Mouse (Mus musculus): ENCODE results near the gene Itpr2.

The Itpr2 gene

DNA sequence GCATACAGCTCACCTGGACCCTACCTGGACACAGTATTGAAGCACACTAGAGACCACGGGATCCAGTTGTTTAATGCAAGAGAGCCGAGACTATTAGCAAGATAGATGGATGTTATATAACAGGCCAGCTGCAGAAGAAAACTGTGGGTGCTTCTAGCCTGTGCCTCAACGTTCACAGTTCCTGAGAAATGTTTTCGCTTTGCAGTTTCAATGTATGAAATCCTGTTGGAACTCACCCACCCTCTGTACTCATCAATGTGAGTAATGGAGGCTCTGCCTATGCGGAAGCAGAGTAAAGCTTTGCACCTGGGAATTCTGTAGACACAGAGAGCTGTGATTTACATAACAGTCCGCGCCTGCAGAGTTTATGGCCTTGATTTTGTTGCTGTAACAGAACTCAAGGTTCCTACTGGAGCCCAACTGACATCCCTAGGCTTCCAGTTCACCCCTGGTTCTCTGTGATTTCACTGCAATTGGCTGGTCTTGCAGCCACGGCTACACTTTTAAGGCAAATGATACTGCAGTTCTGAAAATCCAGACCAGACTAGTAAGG, 344.0 kb downstream of the Itpr2 start:
- DNase-seq (ENCODE audit: low spot score) = no peak

DNA sequence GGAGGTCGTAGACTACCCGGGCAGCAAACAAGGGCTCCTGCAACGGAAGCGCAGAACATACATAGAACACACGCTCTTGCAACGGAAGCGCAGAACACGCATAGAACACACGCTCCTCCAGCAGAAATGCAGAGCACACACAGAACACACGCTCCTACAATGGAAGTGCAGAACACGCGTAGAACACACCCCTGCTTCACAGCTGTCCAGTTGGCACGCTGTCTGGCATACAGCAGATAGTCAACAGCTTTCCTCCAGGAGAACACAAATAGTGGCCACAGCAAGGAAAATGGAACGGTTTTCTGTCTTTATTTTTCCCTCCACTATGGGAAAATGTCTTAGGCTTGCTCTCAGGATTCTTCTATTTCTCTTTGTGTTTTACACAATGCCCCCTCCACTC, 344.9 kb downstream of the Itpr2 start:
- DNase-seq (ENCODE audit: low spot score) = no peak

DNA sequence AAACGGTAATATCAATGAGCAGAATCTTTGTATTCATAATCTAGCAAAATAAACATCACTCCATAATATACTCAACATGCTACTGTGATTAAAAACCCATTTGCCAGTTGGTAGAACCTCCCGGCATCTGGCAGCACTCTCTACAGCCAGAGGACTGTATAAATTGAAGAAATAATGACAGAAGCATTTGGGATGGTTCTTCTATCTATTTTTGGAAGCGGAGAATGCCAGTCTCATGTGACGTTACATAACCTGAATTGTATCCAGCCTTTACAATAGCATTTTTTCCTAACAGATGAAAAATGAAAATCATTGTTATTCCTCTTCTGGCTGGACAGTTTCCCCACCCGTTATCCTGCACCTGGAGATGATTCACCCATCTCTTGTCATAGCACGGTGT, 345.5 kb downstream of the Itpr2 start:
- DNase-seq (ENCODE audit: low spot score) = no peak

DNA sequence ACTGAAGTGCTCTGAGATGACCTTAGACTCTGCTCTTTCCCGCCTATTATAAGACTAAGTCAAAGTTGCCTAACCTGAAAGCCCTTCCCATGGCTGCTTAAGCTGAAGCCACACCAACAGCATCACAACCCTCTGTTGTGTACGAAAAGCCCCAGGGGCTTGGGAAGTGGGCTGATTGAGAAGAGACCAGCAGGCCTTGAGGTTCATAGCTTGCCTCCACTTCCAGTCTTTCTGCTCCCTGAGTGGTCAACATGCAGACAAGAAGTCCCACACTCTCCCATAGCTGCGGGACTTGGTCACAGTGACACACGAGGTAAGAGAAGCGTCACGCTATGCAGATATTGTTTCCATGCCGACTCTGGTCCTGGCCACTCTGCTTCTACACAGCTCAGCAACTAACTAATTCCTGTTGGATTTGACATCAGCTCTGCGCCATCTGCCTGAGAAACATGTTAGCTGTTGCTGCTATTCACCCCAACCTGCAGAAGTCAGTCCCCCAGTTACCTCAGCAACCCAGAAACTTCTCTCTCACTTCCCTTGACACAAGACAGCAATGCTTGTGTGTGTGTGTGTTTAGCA, 346.8 kb downstream of the Itpr2 start:
- no peak for DNase-seq (ENCODE audit: low spot score)

DNA sequence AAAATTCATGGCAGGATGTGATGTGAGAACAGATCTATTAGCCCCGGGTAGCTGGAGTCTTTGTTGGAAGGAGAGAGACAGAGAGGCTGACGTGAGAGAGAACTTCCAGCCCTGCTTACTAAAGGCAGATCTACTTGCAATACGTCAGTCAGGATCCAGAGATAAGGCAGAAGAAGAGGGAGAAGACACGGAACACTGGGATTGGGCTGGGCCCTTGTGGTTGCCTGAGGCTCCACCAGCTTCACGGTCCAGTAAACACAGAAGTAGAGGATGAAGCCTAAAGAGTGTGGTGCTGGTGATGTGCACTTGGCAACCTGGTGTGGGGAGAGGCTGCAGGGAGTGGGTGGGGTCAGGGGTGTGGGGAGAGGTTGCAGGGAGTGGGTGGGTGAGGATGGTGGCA, 349.2 kb downstream of the Itpr2 start:
- DNase-seq (ENCODE audit: low spot score) = no peak

DNA sequence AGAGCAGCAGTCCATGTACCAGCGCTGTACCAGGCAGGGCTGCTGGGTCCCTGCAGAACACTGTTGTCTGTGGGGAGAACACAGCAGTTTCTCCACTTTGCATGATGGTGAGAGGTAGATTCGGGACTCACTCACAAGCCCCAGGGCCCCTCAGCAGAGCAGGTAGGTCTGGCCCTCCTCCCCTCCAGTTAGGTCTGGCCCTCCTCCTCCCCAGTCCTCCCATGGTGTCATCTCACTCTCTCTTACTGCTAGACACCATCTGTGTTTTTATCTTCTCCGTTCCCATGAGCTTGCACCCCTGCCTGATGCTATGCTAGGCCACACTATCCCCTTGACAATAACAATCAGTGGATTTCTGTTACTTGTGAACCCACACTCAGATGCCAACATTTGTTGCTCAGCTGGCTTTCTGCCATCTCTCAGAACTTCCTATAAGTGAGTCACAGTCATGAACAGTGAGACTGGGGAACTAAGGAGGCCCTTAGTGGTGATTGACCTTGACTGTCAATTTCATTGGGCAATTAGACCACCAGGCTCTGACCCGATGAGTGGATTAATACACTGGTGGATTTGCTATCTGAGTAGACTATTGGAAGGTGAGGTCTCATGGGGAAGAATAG, 360.9 kb downstream of the Itpr2 start:
- no peak for DNase-seq (ENCODE audit: low spot score)

DNA sequence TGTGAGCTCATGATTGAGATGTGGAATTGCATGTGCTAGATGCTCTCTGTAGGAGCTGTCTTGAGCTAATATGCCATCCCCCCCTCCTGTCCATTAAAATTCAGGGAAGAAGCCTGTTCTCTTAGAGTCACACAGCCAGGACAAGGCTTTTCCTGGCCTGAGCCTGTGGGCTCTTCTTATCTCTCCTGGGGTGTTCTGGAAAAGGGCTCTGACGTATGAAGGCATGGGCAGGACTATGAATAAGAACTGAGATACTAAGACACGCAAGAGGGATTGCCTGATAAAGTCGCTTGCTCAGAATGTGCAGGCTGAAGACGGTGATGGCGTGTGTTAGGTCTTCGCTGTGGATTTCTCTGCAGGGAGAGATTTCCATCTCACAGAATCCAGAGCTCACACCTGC, 361.9 kb downstream of the Itpr2 start:
- no peak for DNase-seq (ENCODE audit: low spot score)

DNA sequence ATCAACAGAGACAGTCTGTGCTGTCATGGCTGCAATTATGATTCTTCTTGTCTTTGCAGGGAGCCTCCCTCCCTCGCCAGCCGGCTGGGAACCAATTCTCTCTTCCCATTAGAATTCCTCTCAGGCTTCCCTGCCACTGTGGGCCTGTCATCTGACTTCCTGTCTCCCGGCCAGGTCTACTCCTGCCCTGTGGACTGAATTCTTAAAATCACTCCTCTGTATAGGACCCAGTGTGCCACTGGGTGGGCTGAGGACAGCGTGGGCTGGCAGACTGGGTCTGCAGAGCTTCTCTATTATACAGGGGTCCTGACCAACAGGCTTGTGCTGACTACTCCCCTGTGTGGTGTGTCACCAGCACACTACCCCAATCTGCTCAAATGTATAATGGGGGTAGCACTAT, 365.4 kb downstream of the Itpr2 start:
- DNase-seq (ENCODE audit: low spot score) = no peak

DNA sequence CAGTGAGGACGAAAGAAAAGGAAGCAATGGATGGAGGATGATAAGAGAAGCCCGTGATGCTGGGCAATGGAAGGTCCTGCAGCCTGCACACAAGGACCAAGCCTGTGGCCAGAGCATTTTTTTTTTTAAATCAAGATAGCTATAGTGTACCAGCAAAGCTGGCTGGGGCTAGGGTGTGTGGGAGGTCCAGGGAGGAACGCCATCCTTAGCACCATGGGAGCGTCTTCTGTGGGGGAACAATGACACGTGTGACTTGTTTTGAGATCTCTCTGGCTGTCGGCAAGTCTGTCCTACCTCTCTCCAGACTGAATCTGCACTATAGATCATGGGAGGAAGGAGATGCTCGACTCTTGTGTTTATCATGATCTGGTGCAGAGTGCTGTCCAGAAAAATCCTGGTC, 365.8 kb downstream of the Itpr2 start:
- no peak for DNase-seq (ENCODE audit: low spot score)

DNA sequence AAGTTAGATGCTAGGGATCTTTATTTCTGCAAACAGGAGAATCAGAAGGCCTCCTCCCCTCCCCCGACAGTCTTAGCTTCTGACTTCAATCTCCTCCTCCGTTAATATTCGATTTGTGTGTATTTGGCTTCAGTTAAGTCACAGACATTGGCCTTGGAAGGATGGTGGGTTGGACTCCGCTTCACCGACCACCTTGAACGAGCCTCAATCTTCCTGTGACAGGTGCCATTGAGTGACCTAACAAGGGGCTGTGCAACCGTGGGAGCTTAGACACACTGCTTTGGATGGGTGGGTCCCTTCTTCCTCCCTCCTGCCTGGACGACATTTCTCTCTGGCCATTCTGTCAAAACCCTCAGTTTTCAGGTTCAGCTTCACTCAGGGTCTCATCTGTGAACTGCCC, 366.7 kb downstream of the Itpr2 start:
- DNase-seq (ENCODE audit: low spot score) = no peak

DNA sequence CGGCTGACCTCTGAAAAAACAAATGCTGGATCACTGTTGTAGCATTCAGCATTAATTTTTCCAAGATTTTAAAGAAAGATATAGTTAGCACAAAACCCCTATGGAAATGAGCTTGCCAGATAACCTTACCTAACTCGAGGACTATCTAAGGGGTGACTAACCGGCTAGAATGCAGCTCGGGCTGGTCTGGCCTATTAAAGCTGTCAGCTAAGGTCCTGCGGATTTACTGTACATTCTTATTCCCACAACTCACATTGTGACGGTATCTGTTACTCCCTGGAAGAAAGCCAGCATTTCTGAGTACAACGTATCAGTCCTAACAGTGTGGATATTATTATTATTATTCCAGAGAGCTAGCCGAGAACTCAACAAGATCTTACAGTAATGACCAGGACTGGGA, 368.1 kb downstream of the Itpr2 start:
- no peak for DNase-seq (ENCODE audit: low spot score)

DNA sequence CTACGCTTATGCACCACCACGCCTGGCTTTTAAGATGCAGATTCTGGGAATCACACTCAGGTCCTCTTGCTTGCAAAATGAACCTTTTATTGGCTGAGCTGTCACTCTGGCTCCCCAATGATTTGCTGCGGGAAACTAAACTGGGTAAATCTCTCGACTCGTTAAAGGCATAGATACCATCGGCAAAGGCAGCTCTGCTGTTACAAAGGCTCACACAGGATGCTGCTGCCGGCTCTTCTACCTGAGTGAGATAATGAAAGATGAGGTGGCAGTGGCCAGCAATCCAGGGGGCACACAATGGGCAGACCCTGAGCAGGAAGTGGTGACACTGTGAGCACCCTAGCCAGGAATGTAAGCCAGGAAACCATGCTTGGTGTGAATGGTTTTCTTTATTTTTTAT, 373.0 kb downstream of the Itpr2 start:
- no peak for DNase-seq (ENCODE audit: low spot score)

DNA sequence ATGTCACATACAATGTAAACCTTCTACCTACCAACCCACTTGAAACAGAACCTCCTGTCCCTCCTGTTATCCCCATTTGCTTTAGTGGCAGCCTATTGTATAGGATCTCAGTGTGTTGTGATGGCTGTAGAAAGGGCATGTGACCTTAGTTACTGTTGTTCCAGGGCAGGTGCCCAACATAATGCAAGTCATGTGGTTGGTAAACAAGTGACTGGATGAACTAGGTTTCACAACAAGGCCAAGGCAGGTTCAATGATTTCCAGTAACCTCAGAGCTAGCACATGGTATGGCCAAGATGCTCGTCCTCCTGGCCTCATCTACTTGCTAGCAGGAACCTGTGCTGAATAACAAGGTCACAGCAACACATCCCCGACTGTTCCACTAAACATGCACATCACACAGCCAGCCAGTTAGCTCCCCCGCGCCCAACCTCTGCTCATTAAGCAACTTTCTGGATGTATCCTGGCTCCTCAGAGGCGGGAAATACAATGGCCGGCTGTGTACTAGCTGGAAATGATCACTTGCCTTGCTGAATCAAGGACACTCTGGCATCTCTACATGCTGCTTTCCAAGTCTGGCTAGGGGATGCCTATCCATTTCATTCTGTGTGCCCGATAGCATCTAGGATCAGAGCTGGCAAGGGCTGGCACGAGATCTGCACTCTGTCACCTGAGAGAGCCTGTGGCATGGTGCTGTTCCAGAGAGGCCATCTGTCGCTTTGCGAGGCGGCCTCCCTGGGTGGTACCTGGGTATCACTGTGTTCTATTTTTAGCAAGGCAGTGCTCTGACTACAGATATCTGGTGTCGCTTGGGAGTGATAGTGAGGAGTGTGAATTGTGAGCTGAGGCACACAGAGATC, 375.0 kb downstream of the Itpr2 start:
- DNase-seq (ENCODE audit: low spot score) = no peak

DNA sequence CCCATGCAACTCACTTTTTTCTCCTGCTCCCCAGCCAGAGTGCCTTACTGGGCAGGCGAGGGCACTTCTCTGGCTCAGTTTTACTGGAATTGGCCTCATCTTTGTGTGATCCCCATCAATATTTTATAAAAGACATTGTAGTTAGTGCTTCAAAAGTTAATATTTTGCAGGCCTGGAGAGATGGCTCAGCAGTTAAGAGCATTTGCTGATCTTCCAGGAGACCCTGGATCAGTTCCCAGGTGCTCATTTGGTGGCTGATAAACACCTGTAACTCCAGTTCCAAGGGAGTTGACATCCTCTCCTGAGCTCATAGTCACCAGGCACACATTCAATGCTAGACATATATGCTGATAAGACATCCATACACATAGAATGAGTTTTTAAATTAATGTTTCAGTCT, 376.4 kb downstream of the Itpr2 start:
- DNase-seq (ENCODE audit: low spot score) = no peak

DNA sequence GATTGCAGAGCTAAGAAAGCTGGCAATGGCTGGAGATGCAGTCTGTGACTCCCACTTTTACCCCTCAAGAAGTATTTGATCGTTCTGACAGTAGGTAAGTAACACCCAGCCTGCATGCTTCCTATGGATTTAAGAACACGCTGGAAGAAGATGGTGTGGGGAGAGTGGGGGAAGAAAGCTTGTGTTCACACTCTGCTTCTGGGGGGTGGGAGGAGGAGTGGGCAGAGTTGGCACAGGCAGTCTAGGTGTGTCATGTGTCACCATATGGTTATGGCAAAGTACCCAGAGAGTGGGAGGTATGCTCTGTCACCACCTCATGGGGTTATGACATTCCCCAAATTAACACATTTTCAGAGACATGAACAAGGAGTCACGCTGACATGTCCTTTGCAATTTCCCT, 377.5 kb downstream of the Itpr2 start:
- DNase-seq (ENCODE audit: low spot score) = no peak

DNA sequence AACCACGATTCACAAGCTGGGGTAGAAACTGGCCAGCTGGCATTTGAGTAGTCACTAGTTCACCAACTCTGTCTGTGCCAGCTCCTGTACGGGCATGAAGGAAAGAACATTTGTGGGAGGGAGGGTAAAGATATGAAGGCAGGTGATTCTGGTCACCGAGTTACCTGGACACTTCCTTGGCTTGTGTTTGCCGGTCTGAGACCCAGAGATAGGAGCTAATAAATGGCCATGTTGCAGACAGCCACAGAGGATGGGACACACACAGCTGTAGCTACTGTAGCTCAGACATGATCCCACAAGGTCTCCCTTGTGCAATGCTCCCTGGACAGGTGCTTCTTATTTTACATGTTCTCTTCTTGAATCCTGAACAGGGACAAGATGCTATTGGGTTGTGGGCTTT, 378.4 kb downstream of the Itpr2 start:
- DNase-seq (ENCODE audit: low spot score) = no peak

DNA sequence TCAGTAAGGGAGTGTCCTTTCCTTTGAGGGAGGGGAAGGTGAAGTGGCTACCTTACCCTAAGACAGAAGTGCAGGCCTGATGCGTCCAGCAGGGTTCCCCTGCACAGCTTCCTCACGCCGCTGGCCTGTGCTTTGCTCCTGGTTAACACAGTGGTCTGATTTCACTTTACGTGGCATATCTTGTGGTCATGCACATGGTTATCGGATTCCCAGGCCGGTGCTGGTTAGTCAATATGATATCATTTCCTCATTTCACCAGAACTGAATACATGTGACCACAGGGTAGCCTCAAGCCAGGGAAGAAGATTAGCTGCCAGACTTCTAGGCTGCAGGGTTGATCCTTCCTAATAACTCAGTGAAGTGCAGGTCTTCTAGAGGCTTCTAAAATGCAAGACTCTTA, 381.9 kb downstream of the Itpr2 start:
- no peak for DNase-seq (ENCODE audit: low spot score)

DNA sequence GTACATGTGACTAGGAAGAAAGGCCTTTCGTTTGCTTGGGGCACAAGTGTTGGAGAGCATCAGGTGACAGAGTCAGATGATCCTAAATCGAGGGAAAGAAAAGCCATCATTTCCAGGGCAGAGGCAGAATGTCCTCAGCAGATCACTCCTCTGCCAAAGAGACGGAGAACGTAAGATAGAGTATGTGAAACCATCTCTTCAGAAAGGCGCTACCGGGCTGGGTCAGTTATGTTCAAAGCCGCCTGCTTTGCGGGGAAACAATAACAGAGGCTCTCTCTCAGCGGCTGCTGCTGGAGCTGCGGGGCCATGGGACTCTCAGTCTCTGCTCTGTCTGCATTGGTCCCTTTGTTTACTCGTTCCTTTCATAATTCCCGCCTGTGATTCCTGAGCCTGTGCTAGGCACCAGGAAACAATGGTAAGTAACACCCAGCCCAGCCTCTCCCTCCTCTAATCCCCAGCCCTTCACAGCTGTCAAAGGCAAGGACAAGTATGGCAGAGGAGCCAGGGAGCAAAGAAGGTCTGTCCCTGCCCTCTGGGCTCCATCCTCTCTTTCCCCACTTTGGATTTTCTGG, 387.2 kb downstream of the Itpr2 start:
- no peak for DNase-seq (ENCODE audit: low spot score)

DNA sequence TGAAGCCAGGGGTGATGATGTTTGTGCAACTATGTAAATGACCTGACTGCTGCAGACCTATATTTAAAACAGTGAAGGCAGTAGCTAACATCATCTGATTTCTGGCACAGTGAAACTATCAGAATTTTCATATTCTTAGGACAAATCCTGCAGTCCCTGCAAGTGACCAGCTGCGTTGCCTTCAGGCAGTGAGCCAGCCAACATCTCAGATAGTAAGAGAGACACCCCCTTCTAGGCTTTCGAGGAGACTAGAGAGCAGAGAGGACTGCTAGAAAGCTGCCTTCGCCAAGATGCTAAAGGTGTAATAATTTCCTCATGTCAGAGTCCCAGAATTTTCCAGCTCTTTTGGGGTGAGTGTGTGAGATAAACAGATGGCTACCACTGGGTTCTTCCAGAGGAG, 388.0 kb downstream of the Itpr2 start:
- DNase-seq (ENCODE audit: low spot score) = no peak

DNA sequence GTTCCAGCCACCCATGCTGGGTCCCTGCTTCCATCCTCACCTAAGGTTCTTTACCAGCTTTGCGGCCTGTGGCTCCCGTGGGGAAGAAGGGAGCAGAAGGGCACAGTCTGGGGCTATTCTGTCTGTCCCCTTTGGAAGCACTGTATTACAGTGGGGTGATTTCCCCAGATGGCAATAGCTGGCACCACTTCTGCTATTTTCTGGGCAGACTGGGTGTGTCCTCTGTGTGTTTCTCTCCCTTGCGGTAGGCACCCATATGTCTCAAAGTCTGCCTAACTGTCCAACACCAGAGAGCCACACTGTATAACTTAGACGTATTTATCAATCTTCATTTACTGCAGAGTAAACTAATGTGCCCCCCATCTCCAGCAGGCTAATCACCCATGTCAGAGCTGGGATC, 388.9 kb downstream of the Itpr2 start:
- DNase-seq (ENCODE audit: low spot score) = no peak

DNA sequence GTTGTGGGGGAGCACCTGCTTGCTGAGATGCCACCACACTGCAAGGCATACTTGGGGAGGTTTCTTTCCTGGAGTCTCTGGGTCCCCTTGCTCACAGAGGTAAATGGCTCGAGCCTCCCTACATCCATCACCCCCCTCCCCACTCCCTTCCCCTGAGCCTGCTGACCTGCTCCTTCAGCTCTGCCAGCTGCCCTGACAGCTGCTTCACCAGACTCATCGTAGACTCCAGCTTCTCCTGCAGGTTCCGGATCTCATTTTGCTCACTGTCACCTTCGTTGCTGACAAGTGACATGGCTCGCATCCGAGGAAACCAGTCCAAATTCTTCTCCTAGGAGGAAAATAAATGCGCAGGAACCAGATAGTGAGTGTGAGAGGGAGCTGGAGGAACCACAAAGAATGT, 389.8 kb downstream of the Itpr2 start:
- DNase-seq (ENCODE audit: low spot score) = no peak

DNA sequence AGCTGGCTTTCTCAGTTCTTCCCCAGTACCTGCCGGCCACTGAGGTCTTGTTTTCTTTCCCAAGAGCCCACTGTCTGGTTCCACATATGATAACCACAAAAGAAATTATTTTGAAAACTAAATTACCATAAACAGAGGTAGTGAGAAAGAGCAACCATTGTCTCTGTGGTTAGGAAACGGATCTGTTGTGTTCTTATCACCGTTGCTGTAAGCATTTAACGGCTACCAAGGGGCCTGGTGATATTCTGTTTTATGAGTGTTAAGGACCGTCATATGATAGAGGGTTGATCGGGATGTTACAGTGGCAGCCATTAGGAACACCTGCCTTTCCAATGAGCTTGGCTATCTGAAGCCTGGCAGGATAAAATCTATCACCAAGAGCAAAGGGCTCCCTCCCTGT, 390.2 kb downstream of the Itpr2 start:
- no peak for DNase-seq (ENCODE audit: low spot score)
